Mouse (Mus musculus): ENCODE measurements at regions not wholly inside any gene's neighbourhood (a gene's known extent, or its start where the extent isn't known, plus 50 kb on each side); places are given as distances from the start of the nearest gene placed in this dataset.

DNA sequence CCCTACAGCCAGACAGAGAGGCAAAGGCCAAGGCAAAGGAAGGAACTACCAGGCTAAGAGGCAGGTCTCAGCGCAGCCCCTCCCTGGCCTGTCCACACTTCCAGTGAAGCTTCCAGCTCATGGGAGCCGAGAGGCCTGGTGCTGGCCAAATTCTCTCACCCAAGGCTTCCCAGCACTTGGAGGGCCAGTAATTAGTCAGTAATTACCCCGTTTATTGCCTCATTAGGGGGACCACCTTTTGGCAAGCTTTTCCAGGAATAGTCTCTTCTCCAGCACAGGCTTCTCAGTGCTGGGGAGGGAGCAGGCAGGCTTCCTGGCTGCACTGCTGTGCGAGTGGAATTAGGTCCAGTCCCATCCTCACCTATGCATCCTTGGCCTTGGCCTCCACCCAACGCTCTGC, 252.8 kb upstream of the Nxpe4 start:
- H3K27ac ChIP-seq (ENCODE audit: control insufficient read depth, insufficient read depth, low read depth, low read length, poor library complexity): no peak overlapping the region
- TF ChIP-seq CTCF (IDR thresholded peaks at IDR 0.05; ENCODE audit: control insufficient read depth, insufficient read depth, low read length) (no peak), POLR2A (IDR thresholded peaks at IDR 0.05; ENCODE audit: borderline replicate concordance, control insufficient read depth, low read depth, low read length) (no peak)
- no peak overlapping the region for H3K4me3 ChIP-seq (replicated peaks; ENCODE audit: control insufficient read depth, low read depth, low read length)
- WGBS: 54% methylated on average over 5 of the region's 5 CpGs
- peaks cover 1% of the 10 kb centered on the region; the same call in 1 of the 2 replicates for H3K4me1 ChIP-seq (ENCODE audit: control insufficient read depth, insufficient read depth, low read length)

DNA sequence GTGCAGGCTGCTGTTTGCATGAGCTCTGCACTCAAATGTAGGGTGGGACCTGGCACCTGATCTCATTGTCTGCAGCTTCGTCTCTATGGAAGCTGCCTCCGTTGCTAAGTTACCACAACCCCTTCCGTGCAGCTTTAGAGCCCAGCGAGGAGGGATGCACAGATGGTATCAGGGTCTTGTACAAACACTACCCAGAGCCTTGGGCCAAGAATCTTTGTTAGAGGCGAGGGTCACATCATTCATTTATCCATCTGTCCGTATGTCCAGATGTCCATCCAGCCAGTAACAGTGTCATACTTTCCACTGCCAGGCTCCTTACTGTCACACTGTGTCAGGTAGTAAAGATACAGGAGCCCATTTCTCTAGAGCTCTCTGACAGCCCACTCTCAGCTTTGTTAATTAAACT, 251.3 kb upstream of the Nxpe4 start:
- H3K4me3 ChIP-seq (replicated peaks; ENCODE audit: control insufficient read depth, low read depth, low read length): no peak overlapping the region
- no peak overlapping the region for H3K27ac ChIP-seq (ENCODE audit: control insufficient read depth, insufficient read depth, low read depth, low read length, poor library complexity)
- WGBS: 56% methylated on average over 6 of the region's 6 CpGs
- TF ChIP-seq CTCF (IDR thresholded peaks at IDR 0.05; ENCODE audit: control insufficient read depth, insufficient read depth, low read length) (no peak), POLR2A (IDR thresholded peaks at IDR 0.05; ENCODE audit: borderline replicate concordance, control insufficient read depth, low read depth, low read length) (no peak)
- H3K4me1 ChIP-seq (ENCODE audit: control insufficient read depth, insufficient read depth, low read length): peaks cover 1% of the 10 kb centered on the region; the same call in 1 of the 2 replicates

DNA sequence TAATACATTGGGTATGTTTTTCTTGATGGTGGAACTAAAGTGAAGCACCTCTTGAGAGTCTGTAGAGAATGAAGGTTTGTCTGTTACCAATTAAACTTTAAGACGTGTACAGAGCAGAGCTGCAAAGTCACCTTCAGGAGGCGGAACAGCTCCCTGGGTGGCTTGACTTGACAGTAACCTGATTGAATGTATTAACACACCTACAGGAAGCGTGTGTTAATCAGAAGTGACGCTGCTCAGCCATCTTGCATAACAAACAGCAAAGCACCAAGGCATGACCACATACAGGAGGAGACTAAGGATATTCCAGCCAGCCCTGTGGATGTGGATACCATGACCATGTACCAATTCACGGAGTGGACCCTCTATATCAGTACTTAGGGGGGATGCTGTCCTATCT, 249.0 kb upstream of the Nxpe4 start:
- 55% methylated on average over 5 of the region's 5 CpGs for WGBS
- no peak overlapping the region for H3K4me3 ChIP-seq (replicated peaks; ENCODE audit: control insufficient read depth, low read depth, low read length)
- H3K27ac ChIP-seq (ENCODE audit: control insufficient read depth, insufficient read depth, low read depth, low read length, poor library complexity): no peak overlapping the region
- TF ChIP-seq CTCF (IDR thresholded peaks at IDR 0.05; ENCODE audit: control insufficient read depth, insufficient read depth, low read length) (no peak), POLR2A (IDR thresholded peaks at IDR 0.05; ENCODE audit: borderline replicate concordance, control insufficient read depth, low read depth, low read length) (no peak)
- peaks cover 1% of the 10 kb centered on the region; the same call in 1 of the 2 replicates for H3K4me1 ChIP-seq (ENCODE audit: control insufficient read depth, insufficient read depth, low read length)

DNA sequence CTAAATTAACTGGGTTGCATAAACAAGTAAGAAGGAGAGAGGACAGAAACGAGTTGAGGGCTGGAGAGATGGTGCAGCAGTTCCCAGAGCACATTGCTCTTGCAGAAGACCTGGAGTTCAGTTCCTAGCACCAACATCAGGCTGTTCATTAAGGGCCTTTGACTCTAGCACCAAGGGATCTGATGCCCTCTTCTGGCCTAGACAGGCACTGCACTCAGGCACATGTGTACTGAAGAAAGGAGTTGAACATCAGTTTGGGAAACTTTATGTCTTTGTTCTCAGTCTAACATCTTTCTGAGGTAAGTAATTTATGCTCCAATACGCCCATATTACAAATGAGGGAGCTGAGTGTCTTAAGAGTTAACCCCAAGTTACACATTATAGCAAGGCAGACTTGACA, 226.5 kb upstream of the Nxpe4 start:
- H3K4me1 ChIP-seq (ENCODE audit: control insufficient read depth, insufficient read depth, low read length): peaks cover 4% of the 10 kb centered on the region; the same call in 1 of the 2 replicates
- no peak overlapping the region for H3K27ac ChIP-seq (ENCODE audit: control insufficient read depth, insufficient read depth, low read depth, low read length, poor library complexity)
- TF ChIP-seq POLR2A (IDR thresholded peaks at IDR 0.05; ENCODE audit: borderline replicate concordance, control insufficient read depth, low read depth, low read length) (no peak), CTCF (IDR thresholded peaks at IDR 0.05; ENCODE audit: control insufficient read depth, insufficient read depth, low read length) (peak; percentile 48)
- H3K4me3 ChIP-seq (replicated peaks; ENCODE audit: control insufficient read depth, low read depth, low read length): no peak overlapping the region
- WGBS: 53% methylated on average over 2 of the region's 2 CpGs

DNA sequence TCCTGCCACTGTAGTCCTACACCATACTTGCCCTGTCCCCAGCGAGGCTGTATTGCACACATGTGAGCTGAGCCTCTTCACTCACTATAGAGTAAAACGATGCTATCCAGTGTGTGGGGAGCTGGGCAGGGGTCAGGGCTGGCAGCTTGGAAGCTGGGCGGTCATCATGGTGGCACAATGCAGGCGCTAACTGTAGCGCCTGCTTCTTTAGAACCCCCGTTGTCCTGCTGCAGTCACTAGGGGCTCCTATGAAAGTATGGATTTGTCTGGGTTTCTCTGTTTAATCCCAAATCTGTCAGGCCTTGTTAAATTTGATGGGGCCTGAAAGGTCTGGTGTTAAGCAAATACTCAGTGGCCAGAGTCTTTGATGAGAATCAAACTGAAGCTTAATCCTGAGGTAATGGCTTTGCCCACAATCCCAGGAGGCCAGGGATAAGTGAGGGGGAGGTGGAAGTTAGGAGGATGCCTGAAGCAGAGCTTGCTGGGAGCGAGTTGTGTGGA, 225.8 kb upstream of the Nxpe4 start:
- Histone ChIP-seq H3K27ac (ENCODE audit: control insufficient read depth, insufficient read depth, low read depth, low read length, poor library complexity) (no peak overlapping the region), H3K4me1 (ENCODE audit: control insufficient read depth, insufficient read depth, low read length) (peaks cover 4% of the 10 kb centered on the region; the same call in 1 of the 2 replicates), H3K4me3 (replicated peaks; ENCODE audit: control insufficient read depth, low read depth, low read length) (no peak overlapping the region)
- WGBS: 68% methylated on average over 7 of the region's 7 CpGs
- no peak for TF ChIP-seq CTCF (IDR thresholded peaks at IDR 0.05; ENCODE audit: control insufficient read depth, insufficient read depth, low read length)

DNA sequence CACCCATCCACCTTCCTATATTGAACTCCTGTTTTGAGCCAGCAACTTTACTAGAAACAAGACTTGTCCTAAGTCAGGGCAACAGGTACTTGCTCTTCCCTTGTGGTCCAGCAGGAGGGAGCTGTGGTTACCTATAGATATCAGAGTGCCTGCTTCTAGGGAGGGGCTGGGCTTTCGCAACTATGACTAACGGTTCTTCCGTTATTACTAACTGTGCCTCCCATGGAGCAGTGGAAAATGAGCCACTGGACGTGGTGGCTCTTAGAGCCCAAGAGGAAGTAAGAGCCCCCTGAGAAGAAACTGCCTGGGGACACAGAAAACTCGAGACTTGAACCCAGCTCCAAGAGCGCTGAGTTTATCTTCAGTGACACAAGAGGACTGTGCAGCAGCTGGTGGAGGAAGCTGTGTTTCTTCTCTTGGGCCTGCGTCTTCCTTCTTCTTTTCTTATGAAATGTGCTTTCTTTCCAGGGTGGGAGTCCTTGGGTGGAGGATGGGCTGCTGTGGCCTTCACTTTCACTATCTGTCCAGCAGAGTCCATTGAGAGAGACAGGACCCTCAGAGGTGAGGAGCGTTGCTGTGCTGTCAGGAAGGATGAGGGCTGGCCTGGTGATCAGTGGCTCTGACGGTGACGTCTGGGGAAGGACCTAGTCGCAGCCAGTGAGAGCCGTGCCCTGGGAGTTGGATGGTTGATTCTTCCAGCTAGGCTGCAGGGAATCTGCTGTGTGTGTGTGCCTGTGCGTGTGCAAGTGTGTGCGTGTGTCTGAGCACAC, 222.7 kb upstream of the Nxpe4 start:
- Histone ChIP-seq H3K4me1 (ENCODE audit: control insufficient read depth, insufficient read depth, low read length) (peaks cover 4% of the 10 kb centered on the region; the same call in 1 of the 2 replicates), H3K27ac (ENCODE audit: control insufficient read depth, insufficient read depth, low read depth, low read length, poor library complexity) (peak overlapping the region; percentile 62), H3K4me3 (replicated peaks; ENCODE audit: control insufficient read depth, low read depth, low read length) (peak overlapping the region; percentile 57)
- TF ChIP-seq CTCF (IDR thresholded peaks at IDR 0.05; ENCODE audit: control insufficient read depth, insufficient read depth, low read length) (no peak), POLR2A (IDR thresholded peaks at IDR 0.05; ENCODE audit: borderline replicate concordance, control insufficient read depth, low read depth, low read length) (no peak)
- 47% methylated on average over 14 of the region's 14 CpGs for WGBS

DNA sequence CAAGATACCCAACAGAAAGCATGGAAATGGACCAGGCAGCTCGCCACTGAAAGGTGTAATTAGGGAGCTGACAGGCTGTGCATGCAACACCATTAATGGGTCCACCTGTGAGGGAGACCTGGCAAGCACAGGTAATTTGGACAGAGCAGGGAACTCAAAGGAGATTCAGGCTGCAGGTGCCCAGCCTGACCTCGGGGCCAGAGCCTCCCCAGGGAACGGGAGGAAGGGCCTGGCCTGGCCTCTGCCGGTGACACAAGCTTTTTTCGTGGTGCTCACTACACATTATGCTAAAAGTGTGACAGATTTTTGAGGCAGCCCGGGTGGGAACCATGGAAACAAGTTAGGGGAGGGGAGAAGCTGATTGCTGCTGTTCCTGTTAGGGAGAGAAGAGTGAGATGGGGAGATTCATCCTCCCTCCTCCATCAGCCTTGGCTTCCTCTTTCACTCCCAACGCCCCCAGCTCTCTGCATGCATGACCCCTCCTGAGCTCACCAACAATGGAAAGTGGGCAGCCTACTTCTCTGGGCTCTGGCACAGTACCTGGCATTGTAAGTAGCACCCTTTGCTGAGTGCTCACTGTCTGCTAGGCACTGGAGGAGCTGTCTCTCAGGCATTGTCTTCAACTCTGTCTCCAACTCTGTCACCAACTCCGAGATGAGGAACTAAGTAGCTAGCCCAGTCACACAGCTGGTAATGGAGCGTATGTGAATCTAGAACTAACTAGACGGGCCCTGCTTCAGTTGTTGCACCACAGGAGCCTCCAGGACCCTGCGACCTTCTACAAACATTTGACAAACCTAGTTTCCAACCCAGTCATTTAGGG, 218.9 kb upstream of the Nxpe4 start:
- TF ChIP-seq POLR2A (IDR thresholded peaks at IDR 0.05; ENCODE audit: borderline replicate concordance, control insufficient read depth, low read depth, low read length): no peak
- no peak for TF ChIP-seq CTCF (IDR thresholded peaks at IDR 0.05; ENCODE audit: control insufficient read depth, insufficient read depth, low read length)
- 53% methylated on average over 11 of the region's 11 CpGs for WGBS

DNA sequence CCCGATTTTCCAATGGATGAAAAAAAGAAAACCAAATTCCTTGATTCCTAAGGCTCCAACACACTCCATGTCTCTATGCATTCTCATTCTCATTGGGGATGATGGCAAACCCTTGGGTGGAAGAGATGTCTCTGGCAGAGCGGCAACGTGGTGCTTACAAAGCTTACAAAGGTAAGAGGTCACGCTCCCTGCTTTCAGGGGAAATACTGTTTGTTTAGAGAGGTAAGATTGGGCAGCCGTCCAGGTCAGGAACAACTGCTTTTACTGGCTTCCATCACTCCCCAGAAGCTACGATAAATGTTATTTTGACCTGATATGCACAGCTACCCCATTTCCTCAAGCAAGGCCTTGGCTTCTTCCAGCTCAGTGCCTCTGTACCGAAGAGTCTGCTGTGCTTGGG, 215.6 kb upstream of the Nxpe4 start:
- TF ChIP-seq CTCF (IDR thresholded peaks at IDR 0.05; ENCODE audit: control insufficient read depth, insufficient read depth, low read length) (no peak), POLR2A (IDR thresholded peaks at IDR 0.05; ENCODE audit: borderline replicate concordance, control insufficient read depth, low read depth, low read length) (no peak)

More for the DNA sequence above, 218.9 kb upstream of the Nxpe4 start:
- Histone ChIP-seq H3K4me3 (replicated peaks; ENCODE audit: control insufficient read depth, low read depth, low read length) (no peak overlapping the region), H3K4me1 (ENCODE audit: control insufficient read depth, insufficient read depth, low read length) (peaks cover 4% of the 10 kb centered on the region; the same call in 1 of the 2 replicates), H3K27ac (ENCODE audit: control insufficient read depth, insufficient read depth, low read depth, low read length, poor library complexity) (no peak overlapping the region)

More for the DNA sequence above, 215.6 kb upstream of the Nxpe4 start:
- H3K4me1 ChIP-seq (ENCODE audit: control insufficient read depth, insufficient read depth, low read length): no peaks in the 10 kb centered on the region
- H3K27ac ChIP-seq (ENCODE audit: control insufficient read depth, insufficient read depth, low read depth, low read length, poor library complexity): no peak overlapping the region
- H3K4me3 ChIP-seq (replicated peaks; ENCODE audit: control insufficient read depth, low read depth, low read length): no peak overlapping the region
- WGBS: 74% methylated on average over 7 of the region's 7 CpGs
